Mouse (Mus musculus): ENCODE measurements around the gene Samd11. TPM values are rescaled to one million over a fixed set of nuclear protein-coding genes. Genes with fewer than 3 reads are reported as not detected.

Gene Samd11
- polyA plus RNA-seq, 1 experiment from 2014 or later, result 2.6 TPM

GRCm38 (mm10) chr4:156202462-156202893 is 53.0 kb downstream of the Samd11 start:
- H3K4me3 ChIP-seq (ENCODE audit: low read depth, low read length), result peak overlapping the region; percentile 62; the same call in 1 of the 2 replicates
- no peaks in the 10 kb centered on the region for H3K9me3 ChIP-seq (ENCODE audit: control insufficient read depth, low read length)
- 48% methylated on average over 12 of the region's 12 CpGs for WGBS
- H3K27ac ChIP-seq (ENCODE audit: low read depth, low read length), result no peak overlapping the region
- 0 out of 2 replicates have a peak, but pooled peaks cover 2% of the 10 kb centered on the region for H3K27me3 ChIP-seq (ENCODE audit: control insufficient read depth, insufficient read depth, low read length)
- H3K4me2 ChIP-seq, result peak overlapping the region; percentile 73
- no peak overlapping the region; the same call in 1 of the 2 replicates for H3K9ac ChIP-seq (ENCODE audit: low read length)
- peaks cover 22% of the 10 kb centered on the region for H3K4me1 ChIP-seq (ENCODE audit: control insufficient read depth, insufficient read depth, low read length)
- DNase-seq (ENCODE audit: low spot score, missing footprints), result peak; percentile 87
- no peaks in the 10 kb centered on the region for H3K36me3 ChIP-seq (ENCODE audit: control insufficient read depth, insufficient read depth, low read length)
- ATAC-seq (ENCODE audit: low FRiP score), result no peak

GRCm38 (mm10) chr4:156200623-156201475 is 54.6 kb downstream of the Samd11 start, which contains the start of gene Isg15:
TSS of gene Isg15 (minus strand) at chr4:156200818.
- WGBS, result 67% methylated on average over 10 of the region's 10 CpGs
- peaks cover 29% of the 10 kb centered on the region for H3K4me1 ChIP-seq (ENCODE audit: control insufficient read depth, insufficient read depth, low read length)
- DNase-seq (ENCODE audit: low spot score, missing footprints) (no peak), ATAC-seq (ENCODE audit: low FRiP score) (no peak)
- H3K27ac ChIP-seq (ENCODE audit: low read depth, low read length), result no peak within 1 kb of the TSS
- H3K36me3 ChIP-seq (ENCODE audit: control insufficient read depth, insufficient read depth, low read length), result no peaks in the 10 kb centered on the region
- H3K4me3 ChIP-seq (ENCODE audit: low read depth, low read length), result no peak within 1 kb of the TSS
- H3K27me3 ChIP-seq (ENCODE audit: control insufficient read depth, insufficient read depth, low read length), result 0 out of 2 replicates have a peak, but pooled peaks cover 2% of the 10 kb centered on the region
- H3K4me2 ChIP-seq, result no peak within 1 kb of the TSS
- H3K9ac ChIP-seq (ENCODE audit: low read length), result no peak within 1 kb of the TSS
- no peaks in the 10 kb centered on the region for H3K9me3 ChIP-seq (ENCODE audit: control insufficient read depth, low read length)

- H3K9ac ChIP-seq (ENCODE audit: low read length), result peak overlapping the region; percentile 53
- H3K4me2 ChIP-seq, result peak overlapping the region; percentile 40
- peaks cover 35% of the 10 kb centered on the region for H3K4me1 ChIP-seq (ENCODE audit: control insufficient read depth, insufficient read depth, low read length)
- peak overlapping the region; percentile 90 for H3K27ac ChIP-seq (ENCODE audit: low read depth, low read length)
- peaks cover 2% of the 10 kb centered on the region; the same call in 1 of the 2 replicates for H3K27me3 ChIP-seq (ENCODE audit: control insufficient read depth, insufficient read depth, low read length)
- ATAC-seq (ENCODE audit: low FRiP score), result peak; percentile 96
- no peaks in the 10 kb centered on the region for H3K9me3 ChIP-seq (ENCODE audit: control insufficient read depth, low read length)
- 0% methylated on average over 25 of the region's 26 CpGs for WGBS
- peak; percentile 99 for DNase-seq (ENCODE audit: low spot score, missing footprints)
- H3K36me3 ChIP-seq (ENCODE audit: control insufficient read depth, insufficient read depth, low read length), result no peaks in the 10 kb centered on the region
- peak overlapping the region; percentile 87 for H3K4me3 ChIP-seq (ENCODE audit: low read depth, low read length)
Observed at GRCm38 (mm10) chr4:156197829-156198205, 57.6 kb downstream of the Samd11 start.

DNA sequence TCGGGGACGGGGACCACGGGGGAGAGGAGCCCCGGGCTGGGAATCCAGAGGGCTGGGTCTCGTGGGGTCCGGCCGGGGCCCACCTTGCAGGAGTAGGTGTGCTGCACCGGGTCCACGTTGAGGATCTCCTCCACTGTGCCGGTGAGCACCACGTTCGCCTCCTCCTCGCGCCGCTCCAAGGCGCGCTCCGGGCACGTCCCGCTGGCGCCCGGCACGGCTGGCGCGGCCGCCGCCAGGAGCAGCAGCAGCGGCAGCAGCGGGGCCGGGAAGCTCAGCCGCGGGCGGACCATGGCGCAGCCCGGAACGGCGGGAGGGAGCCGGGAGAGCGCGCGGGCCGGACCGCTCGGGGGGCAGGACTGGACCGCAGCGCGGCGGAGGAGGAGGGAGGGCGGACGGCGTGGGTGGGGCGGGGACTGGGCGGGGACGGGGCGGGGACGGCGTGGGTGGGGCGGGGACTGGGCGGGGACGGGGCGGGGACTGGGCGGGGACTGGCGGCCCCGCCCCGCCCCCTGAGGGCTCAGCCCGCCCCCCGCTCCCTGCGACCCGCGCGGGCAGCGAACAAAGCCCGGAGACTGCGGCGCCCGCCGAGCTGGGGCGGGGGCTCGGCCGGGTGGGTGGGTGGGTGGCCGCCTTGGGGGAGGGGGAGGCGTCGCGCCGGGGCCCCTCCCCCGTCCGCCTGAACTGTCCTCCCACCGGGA is 58.2 kb downstream of the Samd11 start, which contains the start of gene Agrn:
TSS of gene Agrn (minus strand) at position 358 of the 698 bp plus-strand sequence.
- H3K4me1 ChIP-seq (ENCODE audit: control insufficient read depth, insufficient read depth, low read length), result peaks cover 36% of the 10 kb centered on the region
- H3K36me3 ChIP-seq (ENCODE audit: control insufficient read depth, insufficient read depth, low read length), result peaks cover 3% of the 10 kb centered on the region
- peak within 1 kb of the TSS; percentile 87 for H3K4me3 ChIP-seq (ENCODE audit: low read depth, low read length)
- peak within 1 kb of the TSS; percentile 90 for H3K27ac ChIP-seq (ENCODE audit: low read depth, low read length)
- under 1% methylated on average over 40 of the region's 88 CpGs for WGBS
- DNase-seq (ENCODE audit: low spot score, missing footprints) (no peak), ATAC-seq (ENCODE audit: low FRiP score) (peak; percentile 86)
- H3K4me2 ChIP-seq, result peak within 1 kb of the TSS; percentile 90
- H3K27me3 ChIP-seq (ENCODE audit: control insufficient read depth, insufficient read depth, low read length), result no peaks in the 10 kb centered on the region; the same call in 1 of the 2 replicates
- H3K9me3 ChIP-seq (ENCODE audit: control insufficient read depth, low read length), result no peaks in the 10 kb centered on the region
- H3K9ac ChIP-seq (ENCODE audit: low read length), result peak within 1 kb of the TSS; percentile 90

Small RNA genes within 50 kb of the gene (microRNA-seq; reads per million reads assigned to microRNA genes)
- gene Mir7658, result 13.6 reads per million, percentile 33 among the genes with 10 or more reads in this experiment

Other genes starting within 250 kb of the Samd11 start
- gene Tnfrsf4, start 241.8 kb downstream of the Samd11 start, polyA plus RNA-seq (2014; fragmentation: Nextera tagmentation; extraction: Ambion mirVana), result 0.41 and 1.1 TPM in 2 replicates
- gene Tnfrsf18, start 229.5 kb downstream of the Samd11 start, polyA plus RNA-seq (2014; fragmentation: Nextera tagmentation; extraction: Ambion mirVana), result 0.58 and 0.87 TPM in 2 replicates
- gene Ttll10, start 196.2 kb downstream of the Samd11 start, polyA plus RNA-seq (2014; fragmentation: Nextera tagmentation; extraction: Ambion mirVana), result 0.15 TPM in 1 of 2 replicates, not detected in the other
- 49.5 and 55.7 TPM in 2 replicates for gene 9430015G10Rik, start 145.7 kb downstream of the Samd11 start, polyA plus RNA-seq (2014; fragmentation: Nextera tagmentation; extraction: Ambion mirVana)
- gene Rnf223, start 125.1 kb downstream of the Samd11 start, polyA plus RNA-seq (2014; fragmentation: Nextera tagmentation; extraction: Ambion mirVana), result 0.54 and 0.75 TPM in 2 replicates
- 62.2 and 68.2 TPM in 2 replicates for gene Agrn, start 58.2 kb downstream of the Samd11 start, polyA plus RNA-seq (2014; fragmentation: Nextera tagmentation; extraction: Ambion mirVana)
- gene Isg15, start 54.8 kb downstream of the Samd11 start, polyA plus RNA-seq (2014; fragmentation: Nextera tagmentation; extraction: Ambion mirVana), result 0.25 and 0.30 TPM in 2 replicates
- gene AW011738, start 52.4 kb downstream of the Samd11 start, polyA plus RNA-seq (2014; fragmentation: Nextera tagmentation; extraction: Ambion mirVana), result 2.4 TPM in 2 replicates
- 0.81 and 1.2 TPM in 2 replicates for gene Perm1, start 39.8 kb downstream of the Samd11 start, polyA plus RNA-seq (2014; fragmentation: Nextera tagmentation; extraction: Ambion mirVana)
- 15.6 and 18.1 TPM in 2 replicates for gene Plekhn1, start 20.8 kb downstream of the Samd11 start, polyA plus RNA-seq (2014; fragmentation: Nextera tagmentation; extraction: Ambion mirVana)
- 74.3 and 81.9 TPM in 2 replicates for gene Noc2l, start 19.6 kb downstream of the Samd11 start, polyA plus RNA-seq (2014; fragmentation: Nextera tagmentation; extraction: Ambion mirVana)
- gene Vmn2r-ps159, start 75.4 kb upstream of the Samd11 start, polyA plus RNA-seq (2014; fragmentation: Nextera tagmentation; extraction: Ambion mirVana), result not detected in 2 replicates